ENCODE assay signal across 24 mouse cellular contexts in genomic region chr4:81279451-81279850, GRCm38 (mm10).
A peak's percentile ranks its signal among the peaks of the same experiment; 100 is the strongest.
DNase-seq lines count a peak whose midpoint lies in the region; ATAC-seq lines count a peak whose summit lies in the region.
"Had no signal": no experiment of that assay in that cellular context is flagged by ENCODE, and none has a peak within 500 bp of the region (broad histone marks: within the 10 kb centered on the region; RNA-seq: fewer than 3 reads in every experiment).

No protein-coding gene starts in this region.

- H3K4me2 ChIP-seq in forebrain, embryonic 12.5 days = no peak overlapping the region
- no peak overlapping the region for H3K4me2 ChIP-seq in forebrain, embryonic 16.5 days (ENCODE audit: low read length)
- H3K4me2 ChIP-seq in kidney, embryonic 15.5 days = no peak overlapping the region
- H3K4me2 ChIP-seq: heart, embryonic 11.5 days; hindbrain, embryonic 12.5 days; limb, embryonic 13.5 days; liver, embryonic 13.5 days; lung, embryonic 14.5 days; neural tube, embryonic 13.5 days had no signal

- no peak overlapping the region for H3K4me3 ChIP-seq in forebrain, embryonic 12.5 days (replicated peaks)
- H3K4me3 ChIP-seq in forebrain, embryonic 16.5 days (replicated peaks; ENCODE audit: low read length) = no peak overlapping the region
- H3K4me3 ChIP-seq in kidney, embryonic 15.5 days (replicated peaks) = no peak overlapping the region
- H3K4me3 ChIP-seq: hindbrain, embryonic 12.5 days; limb, embryonic 13.5 days; liver, embryonic 13.5 days; myocyte; neural tube, embryonic 13.5 days had no signal

- H3K36me3 ChIP-seq in forebrain, embryonic 12.5 days (replicated peaks) = peaks cover 28% of the 10 kb centered on the region; the same call in 1 of the 2 replicates
- H3K36me3 ChIP-seq in forebrain, embryonic 16.5 days (ENCODE audit: control insufficient read depth, insufficient read depth) = no peaks in the 10 kb centered on the region
- peaks cover 31% of the 10 kb centered on the region for H3K36me3 ChIP-seq in kidney, embryonic 15.5 days
- H3K36me3 ChIP-seq: liver, embryonic 13.5 days had no signal

- ATAC-seq in forebrain, embryonic 12.5 days (ENCODE audit: low FRiP score) = 0 out of 2 replicates have a peak, but pooled peaks have one; percentile 27
- ATAC-seq in forebrain, embryonic 16.5 days = no peak
- ATAC-seq in kidney, embryonic 15.5 days (replicated peaks; ENCODE audit: low FRiP score) = no peak
- ATAC-seq in megakaryocyte, adult 5-6 weeks (ENCODE audit: poor library complexity, severe bottlenecking) = no peak
- ATAC-seq: CD4-positive, CD25-positive, alpha-beta regulatory T cell, adult 4 months; inflammation-experienced regulatory T-cells, adult 6 months; midbrain, embryonic 16.5 days had no signal

- no peak overlapping the region for H3K9ac ChIP-seq in forebrain, embryonic 12.5 days
- no peak overlapping the region for H3K9ac ChIP-seq in forebrain, embryonic 16.5 days (replicated peaks; ENCODE audit: low read depth, low read length)
- H3K9ac ChIP-seq in kidney, embryonic 15.5 days = no peak overlapping the region
- H3K9ac ChIP-seq: hindbrain, embryonic 12.5 days; limb, embryonic 13.5 days; liver, embryonic 13.5 days; lung, embryonic 14.5 days; neural tube, embryonic 13.5 days had no signal

- WGBS in forebrain, embryonic 12.5 days = 57% methylated on average over 5 of the region's 5 CpGs
- 42% methylated on average over 5 of the region's 5 CpGs for WGBS in forebrain, embryonic 16.5 days
- 92% methylated on average over 5 of the region's 5 CpGs for WGBS in kidney, embryonic 15.5 days

- H3K9me3 ChIP-seq in forebrain, embryonic 12.5 days = no peaks in the 10 kb centered on the region
- no peaks in the 10 kb centered on the region for H3K9me3 ChIP-seq in forebrain, embryonic 16.5 days (ENCODE audit: control insufficient read depth, low read length)
- H3K9me3 ChIP-seq in kidney, embryonic 15.5 days (replicated peaks) = no peaks in the 10 kb centered on the region
- H3K9me3 ChIP-seq: hindbrain, embryonic 12.5 days; limb, embryonic 13.5 days; liver, embryonic 13.5 days; neural tube, embryonic 13.5 days had no signal

- H3K27me3 ChIP-seq in forebrain, embryonic 12.5 days = no peaks in the 10 kb centered on the region
- no peaks in the 10 kb centered on the region for H3K27me3 ChIP-seq in forebrain, embryonic 16.5 days (replicated peaks; ENCODE audit: control insufficient read depth, insufficient read depth, low read length)
- no peaks in the 10 kb centered on the region for H3K27me3 ChIP-seq in kidney, embryonic 15.5 days
- H3K27me3 ChIP-seq: hindbrain, embryonic 12.5 days; limb, embryonic 13.5 days; liver, embryonic 13.5 days; neural tube, embryonic 13.5 days had no signal

- H3K4me1 ChIP-seq in forebrain, embryonic 12.5 days = no peaks in the 10 kb centered on the region
- H3K4me1 ChIP-seq in forebrain, embryonic 16.5 days (replicated peaks; ENCODE audit: control insufficient read depth, insufficient read depth, low read length) = peaks cover 9% of the 10 kb centered on the region
- no peaks in the 10 kb centered on the region for H3K4me1 ChIP-seq in kidney, embryonic 15.5 days
- H3K4me1 ChIP-seq: hindbrain, embryonic 12.5 days; limb, embryonic 13.5 days; liver, embryonic 13.5 days; neural tube, embryonic 13.5 days had no signal

- no peak overlapping the region for H3K27ac ChIP-seq in forebrain, embryonic 12.5 days
- no peak overlapping the region for H3K27ac ChIP-seq in forebrain, embryonic 16.5 days (ENCODE audit: low read length)
- no peak overlapping the region for H3K27ac ChIP-seq in kidney, embryonic 15.5 days
- H3K27ac ChIP-seq: hindbrain, embryonic 12.5 days; limb, embryonic 13.5 days; liver, embryonic 13.5 days; neural tube, embryonic 13.5 days had no signal

- DNase-seq in kidney, adult 11 months = peak; percentile 86
- peak; percentile 54 for DNase-seq in adipocyte (ENCODE audit: low spot score)
- DNase-seq in kidney, postnatal 10 days = peak; percentile 52
- DNase-seq: adrenal gland, postnatal 25 days; cerebellum, adult 8-10 months; cerebellum, postnatal 36 days; layer of hippocampus, postnatal 36 days; liver, embryonic 13.5 days; lung, embryonic 14.5 days; lung, postnatal 36 days; retina, postnatal 1 day; right cerebral cortex, postnatal 25 days had no signal
